Mouse (Mus musculus) CH12.LX (cell line): ENCODE results near the gene Mbtps1.

ENCODE experiments used
- EP300 ChIP-seq: IDR thresholded peaks from 2 replicates; pipeline ENCODE4 v1.6.1; 2011; ENCODE audit warnings: low read length, improper control_type of control experiment
- POLR2AphosphoS2 ChIP-seq: IDR thresholded peaks from 2 replicates; pipeline ENCODE4 v1.6.1; 2011; ENCODE audit warnings: low read depth, low read length, improper control_type of control experiment

DNA sequence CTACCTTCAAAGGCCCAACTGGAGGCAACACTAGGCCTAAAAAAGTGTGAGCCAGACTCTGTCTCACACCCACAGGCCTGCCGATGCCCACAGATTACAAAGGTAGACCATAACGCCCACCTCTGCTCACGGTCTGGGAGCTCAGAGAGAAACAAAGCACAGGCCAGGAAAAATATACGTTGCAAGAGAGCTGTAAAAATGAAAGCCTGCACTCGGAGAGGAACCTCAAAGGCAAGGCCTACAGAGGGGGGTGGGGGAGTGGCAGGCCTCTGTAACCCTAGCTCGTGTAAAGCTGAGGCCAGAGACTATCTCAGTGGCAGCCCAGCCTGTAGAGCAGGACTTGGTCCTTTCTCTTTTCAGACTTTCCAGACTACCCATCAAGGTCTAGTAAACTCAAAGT, 13.4 kb downstream of the Mbtps1 start:
- TF ChIP-seq EP300 (no peak), POLR2AphosphoS2 (no peak)
